Mouse (Mus musculus) liver, embryonic 16.5 days (tissue): ENCODE results near the gene Snx10. TPM values are rescaled to one million over a fixed set of nuclear protein-coding genes. Genes with fewer than 3 reads are reported as not detected.

Source experiments
- ATAC-seq: fragments of 200-750 bp; cut with Nextera tagmentation; 2 replicates; pipeline ENCODE4 v1.8.0; 2017; ENCODE audit warnings: low read depth, mild to moderate bottlenecking, moderate number of reproducible peaks, moderate library complexity
- H3K27ac ChIP-seq: fragments of 300-500 bp; sonication (generic); 2 replicates; pipeline ENCODE4 v1.5.1; 2014; ENCODE audit warnings: mild to moderate bottlenecking, low read length
- H3K27me3 ChIP-seq: fragments of 300-500 bp; sonication (generic); 2 replicates; pipeline ENCODE4 v1.6.1; 2014; ENCODE audit warnings: low read depth, low read length, mixed read lengths; ENCODE audit not compliant: control insufficient read depth, insufficient read depth
- H3K36me3 ChIP-seq: fragments of 300-500 bp; sonication (generic); 2 replicates; pipeline ENCODE4 v1.6.1; 2014; ENCODE audit warnings: mild to moderate bottlenecking; ENCODE audit not compliant: control insufficient read depth, insufficient read depth
- H3K4me1 ChIP-seq: fragments of 300-500 bp; sonication (generic); 2 replicates; pipeline ENCODE4 v1.6.1; 2014; ENCODE audit warnings: low read depth, low read length, mixed read lengths; ENCODE audit not compliant: control insufficient read depth
- H3K4me2 ChIP-seq: fragments of 300-500 bp; sonication (generic); 2 replicates; pipeline ENCODE4 v1.6.1; 2014; ENCODE audit warnings: low read depth, low read length, mixed read lengths
- H3K4me3 ChIP-seq: fragments of 300-500 bp; sonication (generic); 2 replicates; pipeline ENCODE4 v1.5.1; 2014; ENCODE audit warnings: low read depth, mild to moderate bottlenecking, low read length
- H3K9ac ChIP-seq: fragments of 300-500 bp; sonication (generic); 2 replicates; pipeline ENCODE4 v1.6.1; 2014; ENCODE audit warnings: low read depth, low read length
- H3K9me3 ChIP-seq: fragments of 300-500 bp; sonication (generic); replicated peaks from 2 replicates; pipeline ENCODE4 v1.6.1; 2016; ENCODE audit warnings: low read length; ENCODE audit not compliant: control insufficient read depth
- WGBS: fragments of 180-500 bp; shearing (Covaris S2); extraction: QIAGEN DNeasy Blood & Tissue Kit; methylation state at CpG from one replicate; pipeline ENCODE4 v1.1.7; 2014; ENCODE audit not compliant: insufficient replicate concordance; 5-methylcytosine and 5-hydroxymethylcytosine counted together
- microRNA-seq: library from miRNA; unstranded; fragments of <30 nt; microRNA quantifications from one replicate; pipeline ENCODE4, GENCODE M21; 2016
- polyA plus RNA-seq: library from polyadenylated mRNA; unstranded; fragments of >200 nt; fragmentation: Nextera tagmentation; extraction: Ambion mirVana; gene quantifications from 2 replicates; pipeline ENCODE4 v1.2.1, GENCODE M21; 2015

Gene Snx10
- polyA plus RNA-seq, 1 experiment from 2014 or later = 8.8 TPM

DNA sequence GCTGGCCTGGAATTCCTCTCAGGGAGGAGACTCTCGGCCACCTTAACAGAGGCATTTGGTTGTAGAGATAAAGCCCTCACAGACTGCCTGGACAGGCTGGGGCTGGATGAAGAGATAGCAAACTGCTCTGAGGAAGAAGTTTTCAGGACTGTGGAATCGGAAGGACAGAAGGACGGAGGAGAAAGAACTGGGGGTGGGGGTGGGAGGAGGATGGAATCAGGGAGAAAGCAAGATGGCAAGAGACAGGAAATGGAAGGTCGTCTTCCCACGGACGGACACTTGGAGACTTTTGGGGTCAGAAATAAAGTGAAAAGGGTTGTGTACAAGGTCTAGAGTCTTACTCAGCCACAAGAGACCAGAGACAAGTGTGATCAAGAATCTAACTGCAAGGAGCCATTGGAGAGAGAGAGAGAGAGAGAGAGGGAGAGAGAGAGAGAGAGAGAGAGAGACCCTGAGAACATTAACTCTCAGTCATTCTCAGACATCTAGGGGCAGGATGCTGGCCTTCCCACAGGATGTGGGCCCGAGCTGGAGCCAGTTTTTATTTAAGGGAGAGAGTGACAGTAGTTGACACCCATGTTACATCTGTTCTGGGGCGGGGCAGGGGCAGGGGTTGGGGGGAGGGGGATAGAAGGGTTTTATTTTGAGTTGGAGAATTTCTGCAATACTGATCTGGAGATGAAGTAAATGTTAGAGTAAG lies 110.1 kb downstream of the Snx10 start:
- H3K27ac ChIP-seq = no peak overlapping the region; the same call in 1 of the 2 replicates

GRCm38 (mm10) chr6:51636019-51636568 lies 112.4 kb downstream of the Snx10 start:
- Histone ChIP-seq H3K9me3 (no peaks in the 10 kb centered on the region), H3K36me3 (no peaks in the 10 kb centered on the region), H3K27ac (0 out of 2 replicates have a peak overlapping the region, but pooled peaks have one; percentile 30), H3K4me2 (peak overlapping the region; percentile 26; the same call in 1 of the 2 replicates), H3K4me3 (no peak overlapping the region), H3K4me1 (peaks cover 21% of the 10 kb centered on the region), H3K27me3 (no peaks in the 10 kb centered on the region), H3K9ac (no peak overlapping the region)
- WGBS = 6% methylated on average over 11 of the region's 11 CpGs
- ATAC-seq = no peak

More for the DNA sequence above, 110.1 kb downstream of the Snx10 start:
- peak overlapping the region; percentile 30 for H3K4me2 ChIP-seq
- H3K9ac ChIP-seq = no peak overlapping the region
- ATAC-seq = peak; percentile 79
- 20% methylated on average over 8 of the region's 8 CpGs for WGBS
- peaks cover 25% of the 10 kb centered on the region for H3K4me1 ChIP-seq
- no peaks in the 10 kb centered on the region for H3K27me3 ChIP-seq
- no peaks in the 10 kb centered on the region for H3K9me3 ChIP-seq
- H3K36me3 ChIP-seq = no peaks in the 10 kb centered on the region
- no peak overlapping the region for H3K4me3 ChIP-seq

Small RNAs within 50 kb of the gene (microRNA-seq; reads per million reads assigned to microRNA genes)
- not detected for gene Gm22914

Other genes with a start within 250 kb of the Snx10 start
- gene Nfe2l3, start 91.2 kb upstream of the Snx10 start, polyA plus RNA-seq = 0.15 and 0.21 TPM in 2 replicates
- gene Hnrnpa2b1, start 54.0 kb upstream of the Snx10 start, polyA plus RNA-seq = 712 and 778 TPM in 2 replicates
- 169 and 198 TPM in 2 replicates for gene Cbx3, start 53.5 kb upstream of the Snx10 start, polyA plus RNA-seq